Mouse (Mus musculus) Patski (cell line): ENCODE measurements around the gene Tbc1d22b. TPM values are rescaled to one million over a fixed set of nuclear protein-coding genes. Genes with fewer than 3 reads are reported as not detected.
"Not testable (repeated sequence)": the region's sequence is repeated elsewhere in the genome, so short reads cannot be mapped to it uniquely, and the experiment has no call there.

Source experiments
- ATAC-seq: fragments of 100-300 bp; one replicate; pipeline ENCODE4 v1.8.0; 2021
- CTCF ChIA-PET: fragments of 350-600 bp; sonication (Branson Sonifier 250); formaldehyde crosslinking; loops from one replicate; lab custom pipeline; 2022; ENCODE audit warnings: inconsistent platforms; lab: Charles Lee
- POLR2A ChIA-PET: fragments of 350-600 bp; sonication (Branson Sonifier 250); formaldehyde crosslinking; loops from one replicate; lab custom pipeline; 2022; ENCODE audit warnings: antibody characterized with exemption, inconsistent platforms; lab: Charles Lee
- DNase-seq: peaks from one replicate; pipeline ENCODE4 v3.0.0-alpha.2; 2011; ENCODE audit warnings: low read depth, low spot score
- H3K27me3 ChIP-seq: fragments of 371-371 bp; one replicate; pipeline ENCODE4 v1.5.1; 2021
- CTCF ChIP-seq: fragments of 100-300 bp; IDR thresholded peaks from one replicate; pipeline ENCODE4 v1.5.1; 2021
- in situ Hi-C: fragments of 300-500 bp; cut with MboI; formaldehyde crosslinking; loops from 3 replicates; pipeline ENCODE4 v1.11.1; 2018; ENCODE audit warnings: low pct_unique_long_range_greater_than_20kb, mixed read lengths
- polyA plus RNA-seq: library from polyadenylated mRNA; unstranded; gene quantifications from one replicate; pipeline ENCODE4 v1.2.3, GENCODE M21; 2021

The Tbc1d22b gene
- polyA plus RNA-seq, 1 experiment from 2014 or later = 21.9 TPM

DNA sequence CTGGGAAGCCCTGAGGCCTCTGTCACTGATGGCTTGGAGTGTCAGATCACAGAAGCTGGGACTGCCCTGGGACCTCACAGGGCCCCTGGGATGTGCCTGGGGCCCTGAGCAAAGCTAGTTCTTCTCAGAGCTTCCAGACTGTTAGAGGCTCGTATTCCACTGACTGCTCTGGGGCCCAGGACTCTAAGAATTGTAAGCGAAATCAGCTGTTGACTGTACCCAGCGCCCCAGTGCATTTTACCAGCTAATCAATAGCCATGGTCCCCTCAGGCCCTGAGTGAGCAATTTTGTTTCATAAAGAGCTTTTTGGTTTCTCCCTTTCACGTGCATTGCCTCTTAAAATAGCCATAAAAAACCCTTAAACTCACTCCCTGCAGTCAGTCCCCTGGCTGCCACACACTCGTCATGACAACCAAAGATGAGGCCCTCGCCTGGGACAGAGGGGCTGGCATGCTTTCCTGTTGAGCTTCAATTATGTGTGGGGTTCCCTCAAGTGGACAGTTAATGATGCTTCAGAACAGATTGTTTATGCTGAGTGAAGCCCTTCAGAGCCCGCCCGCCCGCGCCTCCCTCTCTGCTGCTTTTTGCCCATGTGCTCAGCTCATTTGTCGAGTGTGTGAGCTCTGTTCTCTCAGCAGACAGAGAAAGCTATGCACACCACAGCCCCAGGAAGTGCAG, 39.8 kb downstream of the Tbc1d22b start:
- CTCF ChIA-PET = interaction anchor here (1.7 kb wide), 1 partner anchor 14 kb away, joined by 4 read pairs; no protein-coding TSS in a partner anchor
- H3K27me3 ChIP-seq = no peaks in the 10 kb centered on the region
- no peak for DNase-seq
- ATAC-seq = no peak
- no peak for TF ChIP-seq CTCF
- POLR2A ChIA-PET = interaction anchor here (0.5 kb wide), 1 partner anchor 242 kb away, joined by 3 read pairs; the partner anchor contains the start of gene Mtch1
- in situ Hi-C loops = no loop called here

DNA sequence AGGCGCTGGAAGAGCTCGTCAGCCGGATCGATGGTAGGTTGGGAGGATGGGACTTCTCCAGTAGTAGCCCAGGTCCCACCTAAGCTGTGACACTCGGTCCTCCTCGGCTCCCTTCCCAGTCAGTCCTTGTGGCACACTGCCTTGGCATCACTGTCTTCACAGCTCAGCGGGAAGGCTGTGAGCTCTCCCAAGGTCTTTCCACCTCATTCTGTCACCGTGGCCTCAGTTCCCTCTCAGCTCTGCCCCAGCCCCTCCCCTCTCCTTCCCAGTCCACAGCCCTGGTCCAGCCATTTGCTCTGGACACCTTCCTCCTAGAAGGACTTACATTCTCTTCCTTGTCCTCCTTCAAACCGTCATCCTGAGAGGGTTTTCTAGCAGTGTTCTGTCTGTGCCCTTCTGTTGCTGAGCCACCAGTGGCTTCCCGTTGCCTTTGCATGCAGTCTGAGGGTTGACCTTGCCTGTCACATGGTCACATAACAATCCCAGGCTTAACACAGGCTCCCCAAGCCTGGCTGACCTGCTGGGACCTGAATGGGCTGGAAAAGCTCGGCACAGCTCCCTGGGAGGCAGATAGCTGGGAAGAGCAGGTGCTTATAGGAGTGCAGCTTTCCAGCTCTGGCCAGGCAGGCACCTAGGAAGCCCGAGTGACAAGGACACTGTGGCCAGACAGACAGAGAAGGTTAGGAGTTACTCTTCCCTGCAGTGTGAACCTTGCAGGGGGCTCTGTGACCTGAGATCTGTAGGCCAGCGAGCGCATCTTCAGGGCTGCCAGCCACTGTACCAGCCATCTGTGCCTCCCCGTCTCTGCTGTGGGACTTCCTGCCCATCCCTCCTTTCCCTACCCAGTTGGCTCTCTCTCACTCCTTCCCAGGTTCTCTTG, 46.5 kb downstream of the Tbc1d22b start:
- POLR2A ChIA-PET = no interaction called here

DNA sequence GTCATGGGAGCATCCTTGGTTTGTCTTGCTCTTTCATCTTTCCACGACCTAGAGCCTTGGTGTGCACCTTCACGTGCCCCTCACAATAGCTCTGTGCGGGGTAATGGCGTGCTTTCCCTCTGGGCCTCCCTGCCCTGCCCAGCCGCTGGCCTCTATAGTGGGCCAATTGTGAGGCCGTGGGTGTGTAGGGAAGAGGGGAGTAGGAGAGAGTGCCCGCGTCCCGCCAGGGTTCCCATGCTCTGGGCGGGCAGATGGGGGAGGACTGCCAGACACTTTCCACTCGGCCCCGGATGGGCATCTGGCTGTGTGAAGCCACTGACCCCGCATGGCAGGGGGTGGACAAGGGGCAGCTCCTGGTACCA, 47.2 kb downstream of the Tbc1d22b start:
- ChIA-PET POLR2A (no interaction called here), CTCF (no interaction called here)
- no peaks in the 10 kb centered on the region for H3K27me3 ChIP-seq
- TF ChIP-seq CTCF = no peak
- no peak for ATAC-seq
- in situ Hi-C loops = no loop called here
- DNase-seq = no peak

More for the DNA sequence above, 46.5 kb downstream of the Tbc1d22b start:
- CTCF ChIA-PET = no interaction called here
- in situ Hi-C loops = no loop called here
- ATAC-seq (no peak), DNase-seq (no peak)
- no peaks in the 10 kb centered on the region for H3K27me3 ChIP-seq
- no peak for TF ChIP-seq CTCF

DNA sequence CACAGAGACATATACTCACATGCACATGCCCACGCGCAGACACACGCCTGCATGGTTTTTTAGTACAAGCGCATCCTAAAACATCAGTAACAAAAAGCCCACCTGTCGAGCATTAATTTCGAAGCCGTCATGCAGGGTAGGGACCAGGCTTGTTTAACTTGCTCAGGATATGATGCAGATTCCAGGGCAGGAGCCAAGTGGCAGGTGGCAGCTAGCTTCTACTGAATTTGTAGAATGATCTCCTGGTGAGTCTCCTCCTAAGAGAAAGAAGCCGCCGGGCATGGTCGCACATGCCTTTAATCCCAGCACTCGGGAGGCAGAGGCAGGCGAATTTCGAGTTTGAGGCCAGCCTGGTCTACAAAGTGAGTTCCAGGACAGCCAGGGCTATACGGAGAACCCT, 49.5 kb downstream of the Tbc1d22b start:
- H3K27me3 ChIP-seq = no peaks in the 10 kb centered on the region
- in situ Hi-C loops = no loop called here
- ChIA-PET CTCF (no interaction called here), POLR2A (no interaction called here)
- ATAC-seq (no peak), DNase-seq (no peak)
- no peak for TF ChIP-seq CTCF

DNA sequence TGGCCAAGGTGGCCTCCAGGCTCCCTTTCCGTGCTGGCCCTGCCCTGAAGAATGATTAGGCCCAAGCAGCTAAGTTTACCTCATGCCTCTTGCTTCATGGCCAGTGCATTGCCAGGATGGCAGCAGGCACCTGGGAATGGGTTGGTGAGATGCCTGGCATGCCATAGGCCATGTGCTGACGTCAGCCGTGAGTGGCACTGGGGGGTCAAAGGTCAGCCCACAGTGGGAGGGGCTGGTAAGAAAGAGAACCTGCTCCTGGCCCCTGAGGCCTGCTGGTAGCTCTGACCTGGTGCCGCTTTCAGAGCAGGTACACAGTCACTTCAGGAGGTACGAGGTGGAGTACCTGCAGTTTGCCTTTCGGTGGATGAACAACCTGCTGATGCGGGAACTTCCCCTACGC, 50.0 kb downstream of the Tbc1d22b start:
- in situ Hi-C loops = no loop called here
- no peak for DNase-seq
- no peak for ATAC-seq
- POLR2A ChIA-PET = no interaction called here
- no peaks in the 10 kb centered on the region for H3K27me3 ChIP-seq
- TF ChIP-seq CTCF = no peak
- CTCF ChIA-PET = no interaction called here

DNA sequence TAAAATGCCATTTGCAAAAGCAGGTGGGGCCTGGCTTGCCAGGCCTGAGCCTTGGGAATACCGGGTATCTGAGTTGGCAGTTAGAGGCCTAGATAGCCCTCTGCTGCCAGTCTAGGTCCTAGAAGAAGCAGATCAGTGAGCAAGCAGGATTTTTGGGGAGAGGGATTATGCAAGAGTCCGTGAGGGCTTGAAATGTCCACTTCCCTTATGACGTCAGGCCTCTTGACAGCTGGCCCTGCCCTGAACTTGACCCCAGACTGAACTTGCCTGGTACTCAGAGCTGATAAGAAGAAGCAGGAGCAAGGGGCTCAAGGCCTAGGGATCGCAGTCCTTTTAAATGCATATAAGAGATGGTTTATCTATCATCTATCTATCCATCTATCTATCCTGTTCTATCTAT, 51.8 kb downstream of the Tbc1d22b start:
- ATAC-seq = no peak
- H3K27me3 ChIP-seq = no peaks in the 10 kb centered on the region
- no peak for DNase-seq
- in situ Hi-C loops = loop anchor here (10.0 kb wide), 1 partner anchor 283 kb away; no protein-coding TSS in a partner anchor
- CTCF ChIA-PET = no interaction called here
- POLR2A ChIA-PET = no interaction called here
- no peak for TF ChIP-seq CTCF

DNA sequence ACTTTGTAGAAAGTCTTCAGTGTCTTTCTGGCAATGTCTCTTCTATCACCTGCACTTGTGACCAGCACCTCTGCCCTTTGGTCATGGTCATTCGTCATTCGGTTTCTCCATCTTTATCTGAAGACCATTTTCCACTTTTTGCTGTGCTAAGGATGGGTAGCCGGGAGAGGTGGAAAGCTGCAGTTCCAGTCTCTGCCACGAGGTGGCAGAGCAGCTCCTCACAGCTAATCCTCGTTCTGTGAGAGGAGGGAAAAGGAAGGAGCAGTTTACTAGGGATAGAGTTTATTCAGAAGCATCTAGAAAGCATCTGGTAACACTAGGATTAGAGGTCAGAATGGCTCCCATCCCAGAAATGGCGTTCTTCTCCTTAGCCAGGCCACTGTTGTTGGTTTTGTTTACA, 53.7 kb downstream of the Tbc1d22b start:
- ChIA-PET CTCF (interaction anchor here (0.7 to 1.1 kb wide), 4 partner anchors 9 to 17 kb away, joined by 3 to 4 read pairs (median 3); no protein-coding TSS in a partner anchor), POLR2A (no interaction called here)
- ATAC-seq = no peak
- DNase-seq = no peak
- TF ChIP-seq CTCF = peak; percentile 94
- in situ Hi-C loops = loop anchor here (10.0 kb wide), 1 partner anchor 282 kb away; no protein-coding TSS in a partner anchor
- H3K27me3 ChIP-seq = no peaks in the 10 kb centered on the region

DNA sequence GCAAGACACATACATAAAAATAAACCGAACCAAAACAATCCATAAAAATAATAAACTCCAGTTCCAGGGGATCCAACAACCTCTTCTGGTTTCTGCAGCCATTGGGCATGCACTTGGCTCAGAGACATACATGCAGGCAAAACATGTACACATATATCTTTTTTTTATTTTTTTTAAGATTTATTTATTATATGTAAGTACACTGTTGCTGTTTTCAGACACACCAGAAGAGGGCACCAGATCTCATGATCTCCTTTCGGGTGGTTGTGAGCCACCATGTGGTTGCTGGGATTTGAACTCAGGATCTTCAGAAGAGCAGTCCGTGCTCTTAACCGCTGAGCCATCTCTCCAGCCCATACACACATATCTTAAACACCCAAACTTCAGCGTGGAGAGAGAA, 63.9 kb downstream of the Tbc1d22b start:
- peak; percentile 65 for TF ChIP-seq CTCF
- in situ Hi-C loops = not testable (repeated sequence)

DNA sequence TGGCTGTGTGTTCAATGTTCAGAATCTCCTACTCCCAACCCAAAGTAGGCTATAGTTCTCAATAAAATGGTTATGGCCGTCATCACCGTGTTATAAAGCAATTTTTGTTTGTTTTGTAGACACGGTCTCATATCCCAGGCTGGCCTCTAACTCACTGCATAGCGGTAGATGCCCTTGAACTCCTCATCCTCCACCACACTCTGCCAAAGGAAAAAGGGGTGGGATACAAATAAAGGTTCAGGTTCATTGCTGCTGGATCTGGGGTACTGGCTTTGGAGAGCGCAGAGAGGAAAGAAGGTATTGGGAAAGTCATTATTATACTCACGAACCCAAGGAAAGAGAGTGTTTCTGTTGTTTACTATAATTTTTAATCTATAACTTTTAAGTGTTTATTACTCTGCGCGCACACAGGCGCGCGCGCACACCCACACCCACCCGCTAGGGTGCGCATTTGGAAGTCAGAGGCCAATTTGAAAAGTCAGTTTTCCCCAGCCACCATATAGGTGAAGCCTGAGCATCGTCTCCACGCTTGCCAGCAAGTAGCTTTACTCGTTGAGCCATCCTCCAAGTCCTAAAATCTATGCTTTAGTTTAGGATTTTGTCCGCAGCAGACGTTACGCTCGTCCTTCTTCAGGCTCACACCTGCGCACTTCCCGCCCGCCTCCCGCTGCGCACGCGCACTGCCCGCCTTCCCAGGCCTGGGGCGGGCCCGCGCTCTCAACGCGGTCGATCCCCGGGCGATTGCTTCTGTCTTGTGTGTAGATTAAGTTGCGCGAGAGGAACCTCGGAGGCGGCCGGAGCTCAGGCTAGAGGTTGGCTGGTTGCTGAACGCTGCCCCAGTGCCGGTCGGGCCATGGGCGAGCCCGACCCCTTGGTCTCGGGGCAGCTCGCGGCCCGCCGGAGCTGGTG, 64.8 kb downstream of the Tbc1d22b start, which contains the start of the genes Rnf8 and Gm28043:
Gene Rnf8 (plus strand): TSS at position 676 of the 909 bp plus-strand sequence.
Gene Gm28043 (plus strand): TSS at position 762 of the 909 bp plus-strand sequence.
- in situ Hi-C loops = no loop called here
- peak; percentile 86 for TF ChIP-seq CTCF
- no peaks in the 10 kb centered on the region for H3K27me3 ChIP-seq
- DNase-seq = peak; percentile 50
- POLR2A ChIA-PET = interaction anchor here (0.8 to 1.6 kb wide), 2 partner anchors 46 to 83 kb away, joined by 4 to 6 read pairs; partner anchors contain the start of gene Cmtr1
- CTCF ChIA-PET = no interaction called here
- ATAC-seq = peak; percentile 71

More for the DNA sequence above, 63.9 kb downstream of the Tbc1d22b start:
- ATAC-seq, H3K27me3 ChIP-seq, POLR2A ChIA-PET, DNase-seq: not testable (repeated sequence)
- CTCF ChIA-PET = interaction anchor here (0.9 kb wide), 1 partner anchor 30 kb away, joined by 3 read pairs; no protein-coding TSS in a partner anchor
